Mouse (Mus musculus) cerebellum, adult 2 months (tissue): ENCODE data around the gene Tarbp1. TPM values are rescaled to one million over a fixed set of nuclear protein-coding genes. Genes with fewer than 3 reads are reported as not detected.

Experiments used
- DNase-seq, 2 experiments: peaks; one replicate each; pipeline ENCODE4 v3.0.0; 2021
- H3K27ac ChIP-seq: fragments of 200-500 bp; 2 replicates; pipeline ENCODE4 v1.5.1; 2012; ENCODE audit warnings: low read length, control low read depth, inconsistent platforms; ENCODE audit not compliant: insufficient read depth
- H3K27me3 ChIP-seq: fragments of 200-500 bp; 2 replicates; pipeline ENCODE4 v1.6.1; 2012; ENCODE audit warnings: inconsistent platforms, mild to moderate bottlenecking, low read length, moderate library complexity; ENCODE audit not compliant: control insufficient read depth, insufficient read depth
- H3K4me1 ChIP-seq: fragments of 200-500 bp; 2 replicates; pipeline ENCODE4 v1.6.1; 2011; ENCODE audit warnings: low read length; ENCODE audit not compliant: control insufficient read depth, insufficient read depth
- H3K4me3 ChIP-seq: fragments of 200-500 bp; replicated peaks from 2 replicates; pipeline ENCODE3; 2011; ENCODE audit warnings: mild to moderate bottlenecking, low read depth, low read length, control low read depth; ENCODE audit not compliant: insufficient read depth
- CTCF ChIP-seq: fragments of 200-500 bp; IDR thresholded peaks from 2 replicates; pipeline ENCODE4 v1.5.1; 2011; ENCODE audit warnings: low read depth, mild to moderate bottlenecking, control low read depth, low read length, moderate library complexity, borderline replicate concordance; ENCODE audit not compliant: insufficient read depth
- POLR2A ChIP-seq: fragments of 200-500 bp; IDR thresholded peaks from 2 replicates; pipeline ENCODE4 v1.6.1; 2011; ENCODE audit warnings: low read length, control low read depth, borderline replicate concordance; ENCODE audit not compliant: insufficient read depth
- WGBS: fragments of 180-500 bp; shearing (Covaris S2); methylation state at CpG from one replicate; pipeline ENCODE4 v1.1.7; 2018; 5-methylcytosine and 5-hydroxymethylcytosine counted together
- polyA plus RNA-seq: library from polyadenylated mRNA; depleted of rRNA; stranded (reverse); fragments of >200 nt; gene quantifications from 2 replicates; pipeline ENCODE4 v1.2.3, GENCODE M21; 2012

Gene Tarbp1
- polyA plus RNA-seq, 1 experiment: 7.1 TPM

GRCm38 (mm10) chr8:126451158-126451557 lies 23.7 kb downstream of the Tarbp1 start:
- Histone ChIP-seq H3K27ac (no peak overlapping the region), H3K27me3 (no peaks in the 10 kb centered on the region), H3K4me1 (no peaks in the 10 kb centered on the region), H3K4me3 (no peak overlapping the region)
- DNase-seq: no peak
- TF ChIP-seq CTCF (no peak), POLR2A (no peak)
- 93% methylated on average over 8 of the region's 8 CpGs for whole genome bisulfite sequencing

GRCm38 (mm10) chr8:126438937-126439336 lies 35.9 kb downstream of the Tarbp1 start:
- WGBS: 44% methylated on average over 2 of the region's 2 CpGs

GRCm38 (mm10) chr8:126433827-126434226 lies 41.0 kb downstream of the Tarbp1 start:
- TF ChIP-seq POLR2A (no peak), CTCF (no peak)
- WGBS: 79% methylated on average over 7 of the region's 7 CpGs
- Histone ChIP-seq H3K4me3 (no peak overlapping the region), H3K4me1 (no peaks in the 10 kb centered on the region), H3K27ac (no peak overlapping the region), H3K27me3 (no peaks in the 10 kb centered on the region)
- no peak for DNase-seq

More at GRCm38 (mm10) chr8:126438937-126439336, 35.9 kb downstream of the Tarbp1 start:
- Histone ChIP-seq H3K4me1 (no peaks in the 10 kb centered on the region), H3K27me3 (no peaks in the 10 kb centered on the region), H3K4me3 (no peak overlapping the region), H3K27ac (no peak overlapping the region)
- no peak for DNase-seq
- TF ChIP-seq POLR2A: no peak
- no peak for TF ChIP-seq CTCF

GRCm38 (mm10) chr8:126429635-126430034 lies 45.2 kb downstream of the Tarbp1 start:
- H3K4me1 ChIP-seq: no peaks in the 10 kb centered on the region
- DNase-seq: no peak
- no peak overlapping the region for H3K27ac ChIP-seq
- no peak overlapping the region for H3K4me3 ChIP-seq
- no peaks in the 10 kb centered on the region for H3K27me3 ChIP-seq
- 94% methylated on average over 5 of the region's 5 CpGs for WGBS
- TF ChIP-seq POLR2A (no peak), CTCF (no peak)

GRCm38 (mm10) chr8:126424946-126425345 lies 49.9 kb downstream of the Tarbp1 start:
- H3K27ac ChIP-seq: no peak overlapping the region
- H3K4me1 ChIP-seq: no peaks in the 10 kb centered on the region; the same call in 1 of the 2 replicates
- 77% methylated on average over 1 of the region's 1 CpGs for WGBS
- no peak for TF ChIP-seq CTCF
- TF ChIP-seq POLR2A: no peak
- H3K27me3 ChIP-seq: no peaks in the 10 kb centered on the region
- H3K4me3 ChIP-seq: no peak overlapping the region
- DNase-seq: no peak

- Histone ChIP-seq H3K4me1 (no peaks in the 10 kb centered on the region; the same call in 1 of the 2 replicates), H3K27me3 (no peaks in the 10 kb centered on the region), H3K27ac (no peak overlapping the region), H3K4me3 (no peak overlapping the region)
- 83% methylated on average over 4 of the region's 4 CpGs for WGBS
- no peak for DNase-seq
- TF ChIP-seq POLR2A (no peak), CTCF (no peak)
These were observed 50.7 kb downstream of the Tarbp1 start for GRCm38 (mm10) chr8:126424163-126424562.

GRCm38 (mm10) chr8:126422920-126423300 lies 52.0 kb downstream of the Tarbp1 start:
- WGBS: 1% methylated on average over 9 of the region's 9 CpGs
- Histone ChIP-seq H3K4me1 (no peaks in the 10 kb centered on the region; the same call in 1 of the 2 replicates), H3K27me3 (no peaks in the 10 kb centered on the region), H3K4me3 (peak overlapping the region; percentile 91), H3K27ac (peak overlapping the region; percentile 73)
- no peak for TF ChIP-seq CTCF
- TF ChIP-seq POLR2A: no peak
- DNase-seq: no peak

GRCm38 (mm10) chr8:126422174-126422919 lies 52.5 kb downstream of the Tarbp1 start, which contains the start of gene Coa6:
Gene Coa6 (plus strand): TSS chr8:126422515.
- TF ChIP-seq CTCF (no peak), POLR2A (peak; percentile 43; the same call in 1 of the 2 replicates)
- Histone ChIP-seq H3K4me1 (no peaks in the 10 kb centered on the region; the same call in 1 of the 2 replicates), H3K4me3 (peak within 1 kb of the TSS; percentile 91), H3K27ac (peak within 1 kb of the TSS; percentile 73), H3K27me3 (no peaks in the 10 kb centered on the region)
- DNase-seq: peak; percentile 98 to 99
- under 1% methylated on average over 61 of the region's 61 CpGs for WGBS
